14 mouse cellular contexts compared by ENCODE assay signal in the genomic region with DNA sequence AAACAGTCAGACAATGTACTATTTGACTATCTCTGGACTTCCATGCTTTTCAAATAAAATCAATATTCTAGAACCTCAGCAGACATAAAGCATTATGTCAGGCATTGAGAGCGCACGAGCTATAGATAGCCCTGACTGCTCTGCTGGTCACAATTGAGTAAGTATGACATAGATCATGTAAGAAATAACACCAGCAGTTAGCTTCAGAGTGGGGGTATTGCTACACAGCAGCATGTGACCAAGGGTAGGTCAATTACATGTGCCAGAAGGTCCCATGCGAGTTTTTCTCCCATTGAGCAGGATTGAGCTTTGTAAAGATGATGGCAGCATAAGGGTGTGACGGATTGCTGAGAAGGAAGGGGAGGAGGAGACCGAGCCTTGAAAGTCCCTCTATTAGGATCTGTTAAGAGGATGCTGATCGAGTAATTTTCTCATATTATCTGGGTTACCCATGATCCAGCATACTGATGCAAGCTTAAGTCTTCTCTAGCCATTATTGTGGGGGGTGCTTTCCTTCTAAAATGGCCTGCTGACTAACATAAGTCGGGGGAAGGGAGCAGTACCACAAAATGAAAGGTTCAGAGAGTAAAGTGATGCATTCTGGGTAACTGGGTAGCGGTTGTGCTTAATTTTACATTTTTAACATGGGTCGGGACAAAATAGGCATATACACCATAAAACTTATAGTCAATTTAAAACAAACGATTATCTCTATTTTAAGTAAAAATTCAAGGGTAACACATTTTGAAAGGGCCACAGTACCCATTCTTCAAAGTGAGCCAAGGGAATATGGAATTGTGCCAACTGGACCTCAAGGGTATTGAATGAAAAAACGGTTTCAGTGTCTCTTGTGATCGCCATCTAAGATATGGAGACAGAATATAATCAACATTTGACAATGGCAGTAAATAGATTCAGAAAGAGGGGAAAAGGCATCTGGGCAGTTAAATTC. TPM values are rescaled to one million over a fixed set of nuclear protein-coding genes. Genes with fewer than 3 reads are reported as not detected.
A peak's percentile ranks its signal among the peaks of the same experiment; 100 is the strongest.
DNase-seq lines count a peak whose midpoint lies in the region; ATAC-seq and TF ChIP-seq lines count a peak whose summit lies in the region.
"Had no signal": no experiment of that assay in that cellular context is flagged by ENCODE, and none has a peak within 500 bp of the region (broad histone marks: within the 10 kb centered on the region; RNA-seq: fewer than 3 reads in every experiment).

No protein-coding gene starts in this region.

- no peak for TF ChIP-seq CTCF in small intestine, adult 2 months (IDR thresholded peaks at IDR 0.05; ENCODE audit: extremely low read depth, insufficient read length, insufficient replicate concordance, low read depth, low read length)

- H3K27ac ChIP-seq in liver, embryonic 11.5 days (ENCODE audit: low read depth, low read length), result no peak overlapping the region
- H3K27ac ChIP-seq in small intestine, adult 2 months (ENCODE audit: insufficient read depth, low read depth, low read length), result peak overlapping the region; percentile 87
- H3K27ac ChIP-seq: embryonic facial prominence, embryonic 10.5 days; forebrain, embryonic 13.5 days; hindbrain, embryonic 12.5 days; layer of hippocampus, adult 2 months had no signal

- 0 out of 2 replicates have a peak overlapping the region, but pooled peaks have one; percentile 18 for H3K4me3 ChIP-seq in liver, embryonic 11.5 days (ENCODE audit: low read depth, low read length)
- no peak overlapping the region for H3K4me3 ChIP-seq in small intestine, adult 2 months (ENCODE audit: low read depth, low read length)
- H3K4me3 ChIP-seq: embryonic facial prominence, embryonic 10.5 days; forebrain, embryonic 13.5 days; heart, embryonic 12.5 days; hindbrain, embryonic 12.5 days; layer of hippocampus, adult 2 months had no signal

- H3K27me3 ChIP-seq in liver, embryonic 11.5 days (replicated peaks; ENCODE audit: control insufficient read depth, insufficient read depth, low read length), result no peaks in the 10 kb centered on the region
- no peaks in the 10 kb centered on the region for H3K27me3 ChIP-seq in small intestine, adult 2 months (ENCODE audit: control insufficient read depth, insufficient read depth, low read length)
- H3K27me3 ChIP-seq: forebrain, embryonic 13.5 days; heart, embryonic 12.5 days; hindbrain, embryonic 12.5 days had no signal

- DNase-seq in lung, postnatal 36 days, result peak; percentile 13
- no peak for DNase-seq in lung, postnatal 10 days
- DNase-seq in liver, embryonic 11.5 days (ENCODE audit: low spot score), result no peak
- DNase-seq in thymus, postnatal 0 days (ENCODE audit: low spot score), result no peak
- DNase-seq in spleen, postnatal 14 days (ENCODE audit: low spot score in 2 of 2), result no peak
- DNase-seq: cerebellum, adult 9-10 months; thymus, postnatal 36 days had no signal

- H3K36me3 ChIP-seq in liver, embryonic 11.5 days (ENCODE audit: control insufficient read depth, insufficient read depth, low read length), result no peaks in the 10 kb centered on the region
- no peaks in the 10 kb centered on the region for H3K36me3 ChIP-seq in small intestine, adult 2 months (ENCODE audit: control insufficient read depth, insufficient read depth, low read length)
- H3K36me3 ChIP-seq: embryonic facial prominence, embryonic 10.5 days; hindbrain, embryonic 12.5 days had no signal

- peak; percentile 9; the same call in 1 of the 2 replicates for ATAC-seq in common myeloid progenitor, adult 5-6 weeks (replicated peaks; ENCODE audit: low read depth, poor library complexity, severe bottlenecking)
- no peak for ATAC-seq in liver, embryonic 11.5 days (replicated peaks; ENCODE audit: low FRiP score)
- ATAC-seq: forebrain, embryonic 13.5 days had no signal

- peak overlapping the region; percentile 48 for H3K4me2 ChIP-seq in liver, embryonic 11.5 days
- H3K4me2 ChIP-seq: forebrain, embryonic 13.5 days; heart, embryonic 12.5 days; hindbrain, embryonic 12.5 days had no signal

- no peaks in the 10 kb centered on the region for H3K9me3 ChIP-seq in liver, embryonic 11.5 days (ENCODE audit: control insufficient read depth, low read length)
- H3K9me3 ChIP-seq: embryonic facial prominence, embryonic 10.5 days; forebrain, embryonic 13.5 days; heart, embryonic 12.5 days; hindbrain, embryonic 12.5 days had no signal

- no peak for TF ChIP-seq POLR2A in small intestine, adult 2 months (IDR thresholded peaks at IDR 0.05; ENCODE audit: low read depth, low read length)

- no peaks in the 10 kb centered on the region; the same call in 1 of the 2 replicates for H3K4me1 ChIP-seq in liver, embryonic 11.5 days (replicated peaks; ENCODE audit: control insufficient read depth, insufficient read depth, low read length)
- peaks cover 9% of the 10 kb centered on the region; the same call in 1 of the 2 replicates for H3K4me1 ChIP-seq in small intestine, adult 2 months (ENCODE audit: control insufficient read depth, insufficient read depth, insufficient read length, low read length)
- H3K4me1 ChIP-seq: embryonic facial prominence, embryonic 10.5 days; forebrain, embryonic 13.5 days; heart, embryonic 12.5 days; hindbrain, embryonic 12.5 days had no signal

- no peak overlapping the region for H3K9ac ChIP-seq in liver, embryonic 11.5 days (ENCODE audit: low read depth, low read length)
- H3K9ac ChIP-seq: forebrain, embryonic 13.5 days; heart, embryonic 12.5 days; hindbrain, embryonic 12.5 days had no signal

- WGBS in liver, embryonic 11.5 days, result 82% methylated on average over 12 of the region's 12 CpGs
- WGBS in small intestine, adult 2 months, result 57% methylated on average over 12 of the region's 12 CpGs

RNA-seq across cellular contexts. Expression of gene Wdpcp, which starts 21.5 kb away (rescaled TPM):
- total RNA-seq in common myeloid progenitor, adult 5-6 weeks (2017), result 14.1 and 22.2 TPM in 2 replicates
- polyA plus RNA-seq in liver, embryonic 11.5 days (2014; fragmentation: Nextera tagmentation; extraction: Ambion mirVana), result 3.7 and 5.1 TPM in 2 replicates
- polyA plus RNA-seq in small intestine, adult 2 months (2012; rRNA removed), result 1.1 and 1.5 TPM in 2 replicates
- polyA plus RNA-seq in thymus, postnatal 0 days (2015; fragmentation: Nextera tagmentation; extraction: Ambion mirVana), result 5.1 and 5.3 TPM in 2 replicates

RNA-seq across cellular contexts. Expression of gene Mdh1, which starts 21.7 kb away (rescaled TPM):
- total RNA-seq in common myeloid progenitor, adult 5-6 weeks (2017), result 114 and 131 TPM in 2 replicates
- polyA plus RNA-seq in liver, embryonic 11.5 days (2014; fragmentation: Nextera tagmentation; extraction: Ambion mirVana), result 282 and 283 TPM in 2 replicates
- polyA plus RNA-seq in small intestine, adult 2 months (2012; rRNA removed), result 91.2 and 261 TPM in 2 replicates
- polyA plus RNA-seq in thymus, postnatal 0 days (2015; fragmentation: Nextera tagmentation; extraction: Ambion mirVana), result 462 and 482 TPM in 2 replicates
